Mouse (Mus musculus): ENCODE measurements at regions not wholly inside any gene's neighbourhood (a gene's known extent, or its start where the extent isn't known, plus 50 kb on each side); places are given as distances from the start of the nearest gene placed in this dataset.

GRCm38 (mm10) chr3:143565067-143565466, 640.0 kb downstream of the Lmo4 start:
- POLR2A ChIA-PET: interaction anchor here in 1 of 4 experiments (0.6 kb wide), 1 partner anchor 689 kb away, joined by 3 read pairs; no protein-coding TSS in a partner anchor
- CTCF ChIA-PET: no interaction called here

GRCm38 (mm10) chr3:143542811-143543210, 661.0 kb upstream of the Pkn2 start:
- ChIA-PET POLR2A (no interaction called here), CTCF (no interaction called here)

DNA sequence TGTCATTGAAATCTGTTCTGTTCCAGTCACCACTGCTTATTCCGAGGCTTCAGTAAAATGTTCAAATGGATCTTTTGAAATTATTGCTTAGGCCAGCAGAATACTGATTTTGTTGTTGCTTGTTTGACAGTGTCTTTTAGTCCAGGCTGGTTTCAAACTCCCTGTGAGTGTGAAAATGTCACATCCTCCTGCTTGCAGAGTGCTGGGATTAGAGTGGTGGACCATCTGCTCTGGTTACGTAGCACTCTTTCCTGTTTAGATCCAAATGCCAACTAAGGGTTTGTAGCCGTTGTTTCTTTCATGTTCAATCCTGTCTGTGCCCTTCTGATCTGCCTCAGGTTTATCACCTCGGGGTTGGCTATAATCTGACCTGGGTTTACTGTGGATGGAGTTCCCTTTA, 646.2 kb upstream of the Pkn2 start:
- CTCF ChIA-PET: no interaction called here
- POLR2A ChIA-PET: no interaction called here

GRCm38 (mm10) chr3:143527274-143527673, 645.5 kb upstream of the Pkn2 start:
- CTCF ChIA-PET: no interaction called here
- POLR2A ChIA-PET: no interaction called here

- ChIA-PET POLR2A (no interaction called here), CTCF (no interaction called here)
Measured at GRCm38 (mm10) chr3:143512517-143513249, 630.9 kb upstream of the Pkn2 start.

GRCm38 (mm10) chr3:143509531-143509930, 627.7 kb upstream of the Pkn2 start:
- POLR2A ChIA-PET: no interaction called here
- CTCF ChIA-PET: no interaction called here

DNA sequence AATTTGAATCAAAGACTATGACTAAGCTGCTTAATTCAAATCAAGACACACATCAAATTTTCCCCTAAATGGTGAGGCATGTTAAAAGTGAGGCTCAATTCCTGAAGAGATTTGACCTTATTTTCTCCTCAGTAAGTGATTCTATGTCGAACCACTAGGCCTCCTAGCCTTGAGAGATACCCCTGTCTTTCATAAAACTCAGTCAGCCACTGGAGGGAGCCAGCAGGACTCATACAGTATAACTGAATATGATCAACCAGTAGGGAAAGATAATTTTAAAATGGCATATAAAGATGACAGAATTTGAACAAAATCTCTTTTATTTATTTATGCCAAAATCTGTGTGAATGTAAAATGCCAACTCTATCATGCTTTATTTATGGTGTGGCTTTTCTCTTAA, 626.5 kb upstream of the Pkn2 start:
- ChIA-PET POLR2A (no interaction called here), CTCF (no interaction called here)

DNA sequence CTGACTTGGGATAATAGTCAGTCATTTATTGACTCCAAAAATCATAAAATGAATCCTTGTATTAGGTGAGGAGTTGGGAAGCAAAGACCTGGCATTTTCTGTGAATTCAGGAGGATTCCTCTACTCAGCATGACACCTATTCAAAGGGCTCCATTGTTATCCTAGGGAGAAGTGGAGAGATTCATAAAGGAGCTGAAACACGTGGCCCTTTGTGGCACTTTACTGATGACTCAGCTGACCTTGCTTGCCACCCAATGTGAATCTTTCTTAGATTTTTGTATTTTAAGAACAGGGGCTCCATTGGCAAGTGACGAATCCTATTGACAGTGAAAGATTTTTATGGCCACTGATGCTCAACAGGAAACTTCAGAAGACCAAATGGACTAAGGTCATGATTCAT, 619.2 kb upstream of the Pkn2 start:
- ChIA-PET POLR2A (no interaction called here), CTCF (no interaction called here)

DNA sequence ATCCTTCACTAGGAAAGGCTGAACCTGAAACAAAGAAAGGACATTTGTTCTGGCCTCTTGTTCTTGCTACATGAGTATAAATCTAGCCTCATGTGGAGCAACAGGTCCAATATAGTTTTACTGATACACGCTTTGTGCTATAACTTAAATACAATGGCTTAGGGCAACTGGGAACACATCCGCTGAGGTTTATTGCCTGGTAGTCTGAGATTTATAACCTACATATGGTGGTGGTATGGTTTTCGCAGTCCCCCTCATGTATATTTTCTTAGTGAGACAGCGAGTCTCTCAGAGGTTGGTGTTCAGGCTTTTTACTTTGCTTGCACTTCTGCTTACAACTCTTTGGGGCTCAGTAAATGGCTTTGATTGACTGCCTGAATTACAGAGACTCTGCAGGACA, 613.6 kb upstream of the Pkn2 start:
- ChIA-PET POLR2A (no interaction called here), CTCF (no interaction called here)

DNA sequence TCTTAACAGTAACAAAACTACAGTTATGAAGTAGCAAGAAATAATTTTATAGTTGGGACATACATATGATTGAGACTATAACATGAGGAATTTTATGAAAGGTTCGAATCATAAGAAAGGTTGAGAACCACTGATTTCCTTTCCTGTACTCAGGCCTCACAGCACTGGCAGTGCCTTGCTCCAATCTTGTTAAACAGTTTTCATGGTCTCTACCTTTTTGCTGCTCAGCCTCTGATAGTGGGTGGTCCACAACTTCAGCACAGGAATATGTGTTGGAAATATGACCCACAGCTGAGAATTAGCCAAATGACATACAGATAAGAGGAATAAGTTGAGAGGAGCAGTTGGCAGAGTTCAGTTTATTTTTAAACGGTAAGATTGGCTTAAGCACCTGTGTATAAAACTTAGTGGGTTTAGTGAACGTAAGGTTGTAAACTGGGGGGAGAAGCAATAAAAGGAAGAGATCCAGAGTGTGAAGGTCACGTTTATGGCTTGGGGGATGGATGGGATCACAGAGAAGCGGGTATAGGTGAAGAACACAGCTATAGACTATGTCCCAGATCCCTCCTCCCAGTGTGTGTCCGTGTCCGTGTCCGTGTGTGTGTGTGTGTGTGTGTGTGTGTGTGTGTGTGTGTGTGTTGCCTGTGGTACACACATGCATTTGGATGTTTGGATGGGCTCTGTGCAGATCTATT, 596.3 kb upstream of the Pkn2 start:
- POLR2A ChIA-PET: no interaction called here
- CTCF ChIA-PET: no interaction called here

- ChIA-PET CTCF (no interaction called here), POLR2A (no interaction called here)
Measured at GRCm38 (mm10) chr3:143475461-143475860, 593.7 kb upstream of the Pkn2 start.

DNA sequence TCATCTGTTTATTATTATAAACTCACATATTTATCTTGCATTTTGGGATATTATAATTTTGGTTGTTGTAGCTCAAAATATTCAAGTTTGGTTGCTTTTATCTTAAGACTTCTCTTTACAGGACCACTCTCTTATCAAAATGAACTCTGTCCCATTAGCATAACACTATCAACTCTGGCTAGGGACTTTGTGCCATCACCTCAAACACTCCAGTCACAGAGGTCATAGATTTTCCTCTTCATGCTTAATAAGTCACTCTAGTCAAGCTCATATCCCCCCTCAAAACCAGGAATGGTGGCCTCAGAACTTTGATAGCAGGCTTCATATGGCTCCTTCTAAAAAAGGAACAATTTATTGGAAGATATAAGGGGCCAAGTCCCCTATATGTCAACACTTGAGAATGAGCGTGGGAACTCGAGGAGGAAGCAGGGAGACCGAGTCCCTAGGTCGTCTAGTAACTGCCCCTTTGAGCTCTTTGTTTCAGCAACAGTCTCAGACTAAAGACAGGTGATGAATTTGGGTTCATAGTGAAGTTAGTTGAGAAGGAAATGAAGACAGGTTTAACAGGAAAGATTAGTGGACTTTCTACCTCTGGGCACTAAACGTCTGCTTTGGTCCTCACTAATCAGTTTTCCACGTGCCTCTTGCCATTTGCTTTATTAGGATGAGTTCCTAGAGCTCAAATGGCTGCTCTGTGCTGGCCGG, 565.4 kb upstream of the Pkn2 start:
- ChIA-PET POLR2A (no interaction called here), CTCF (no interaction called here)

DNA sequence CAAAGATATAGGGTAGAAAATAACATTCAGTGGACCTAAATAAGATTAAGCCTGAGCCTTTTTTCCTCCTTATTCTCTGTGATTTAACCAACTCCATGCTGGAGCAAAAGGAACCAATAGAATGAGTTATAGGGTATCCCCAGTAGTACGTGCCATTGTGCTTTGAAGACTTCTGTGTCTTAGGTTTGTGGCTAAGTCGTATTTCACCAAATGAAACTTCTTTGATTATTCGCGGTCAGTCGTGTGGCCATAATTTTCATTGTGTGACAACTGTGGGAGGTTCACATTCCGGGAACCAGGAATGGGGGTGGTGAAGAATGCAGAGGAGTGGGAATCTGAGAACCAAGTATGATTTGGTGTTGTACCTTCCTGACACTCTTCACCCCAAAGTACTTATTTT, 535.6 kb upstream of the Pkn2 start:
- CTCF ChIA-PET: no interaction called here
- POLR2A ChIA-PET: no interaction called here

DNA sequence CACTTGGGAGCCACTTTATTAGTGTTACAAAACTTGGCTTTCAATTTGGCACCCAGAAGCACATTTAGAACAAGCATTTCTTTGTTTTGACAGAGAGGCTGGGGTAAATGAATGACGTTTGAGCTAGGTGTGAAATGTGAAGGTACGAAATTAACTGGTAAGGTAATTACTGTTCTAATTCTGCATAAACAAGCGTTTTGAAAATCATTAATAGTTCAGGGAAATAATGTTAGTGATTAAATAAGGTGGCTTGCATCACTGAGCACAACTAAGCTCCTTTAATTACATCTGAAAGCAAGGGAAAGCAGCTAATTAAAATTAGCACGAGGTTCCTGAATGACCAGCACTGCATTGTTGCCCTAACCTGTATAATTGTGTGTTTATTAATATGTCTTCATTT, 529.9 kb upstream of the Pkn2 start:
- POLR2A ChIA-PET: no interaction called here
- CTCF ChIA-PET: no interaction called here

DNA sequence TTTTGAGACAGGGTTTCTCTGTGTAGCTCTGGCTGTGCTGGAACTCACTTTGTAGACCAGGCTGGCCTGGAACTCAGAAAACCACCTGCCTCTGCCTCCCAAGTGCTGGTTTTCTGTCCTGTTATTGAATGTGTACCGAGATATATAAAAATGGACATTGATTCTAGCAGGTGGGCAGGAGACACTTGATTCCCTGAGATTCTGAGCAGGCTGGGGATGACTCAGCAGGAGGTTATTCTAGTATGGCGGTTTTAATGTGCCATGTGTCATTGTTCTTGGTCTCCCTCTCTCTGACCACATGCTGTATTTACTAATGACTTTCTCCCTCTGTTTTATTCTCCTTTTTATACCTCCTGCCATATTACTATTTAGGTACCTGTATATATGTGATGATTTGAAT, 517.2 kb upstream of the Pkn2 start:
- POLR2A ChIA-PET: no interaction called here
- CTCF ChIA-PET: no interaction called here

DNA sequence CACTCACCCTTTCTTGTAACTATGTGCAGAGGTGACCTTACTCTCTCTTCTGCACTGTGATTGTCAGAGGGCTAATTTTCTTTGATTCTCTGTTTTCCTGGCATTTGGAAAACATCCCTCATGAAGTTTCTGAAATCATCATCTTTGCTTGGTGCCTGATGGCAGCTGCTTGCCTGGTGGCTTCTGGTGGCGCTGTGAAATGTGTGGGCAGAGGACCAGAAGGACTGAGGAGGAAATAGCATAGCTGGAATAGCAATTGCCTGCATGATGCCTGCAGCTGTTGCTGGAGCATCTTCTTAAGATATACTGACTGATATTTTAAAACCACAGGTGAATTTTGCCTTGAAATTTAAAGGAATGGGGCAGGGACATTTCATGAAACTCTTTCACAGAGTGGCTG, 502.6 kb upstream of the Pkn2 start:
- POLR2A ChIA-PET: no interaction called here
- CTCF ChIA-PET: no interaction called here

DNA sequence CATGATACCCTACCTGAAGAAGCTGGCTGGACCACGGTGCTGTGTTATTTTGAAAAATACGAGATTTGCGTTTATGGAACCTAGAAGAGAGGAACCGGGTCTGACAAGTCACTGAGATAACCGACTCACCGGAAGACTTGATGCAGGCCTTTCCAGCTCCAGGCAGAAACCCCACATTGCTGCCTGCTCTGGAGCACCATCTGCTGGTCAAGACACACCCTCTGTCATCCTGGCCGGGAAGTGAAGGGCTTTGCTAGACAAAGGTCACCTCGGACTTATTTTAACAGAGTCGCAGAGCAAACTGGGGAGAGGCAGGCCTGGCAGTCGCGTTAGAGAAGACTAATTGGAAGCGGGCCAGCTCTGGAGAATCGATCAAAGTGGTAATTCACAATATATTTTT, 497.4 kb upstream of the Pkn2 start:
- POLR2A ChIA-PET: no interaction called here
- CTCF ChIA-PET: interaction anchor here in 2 of 4 experiments (0.5 to 0.6 kb wide), 3 partner anchors 21 to 889 kb away, joined by 3 to 6 read pairs (median 3); no protein-coding TSS in a partner anchor

DNA sequence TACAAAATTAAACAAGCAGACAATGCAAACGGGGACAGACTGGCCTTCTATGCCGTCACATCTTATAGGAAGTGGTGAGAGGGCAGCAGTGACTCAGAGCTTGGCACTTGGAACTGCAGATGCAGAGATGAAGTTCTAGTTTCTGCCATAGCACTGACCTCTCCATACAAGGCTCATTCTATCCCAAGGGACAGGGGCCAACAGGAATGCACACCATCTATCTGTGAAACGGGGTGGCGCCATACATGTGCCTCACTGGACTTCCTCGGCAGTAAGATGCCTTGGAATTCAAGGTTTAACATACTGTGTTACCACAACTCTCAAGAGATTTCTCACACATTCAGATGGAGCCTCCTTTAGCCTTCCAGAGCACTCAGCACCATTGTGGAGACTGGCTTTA, 495.6 kb upstream of the Pkn2 start:
- POLR2A ChIA-PET: no interaction called here

DNA sequence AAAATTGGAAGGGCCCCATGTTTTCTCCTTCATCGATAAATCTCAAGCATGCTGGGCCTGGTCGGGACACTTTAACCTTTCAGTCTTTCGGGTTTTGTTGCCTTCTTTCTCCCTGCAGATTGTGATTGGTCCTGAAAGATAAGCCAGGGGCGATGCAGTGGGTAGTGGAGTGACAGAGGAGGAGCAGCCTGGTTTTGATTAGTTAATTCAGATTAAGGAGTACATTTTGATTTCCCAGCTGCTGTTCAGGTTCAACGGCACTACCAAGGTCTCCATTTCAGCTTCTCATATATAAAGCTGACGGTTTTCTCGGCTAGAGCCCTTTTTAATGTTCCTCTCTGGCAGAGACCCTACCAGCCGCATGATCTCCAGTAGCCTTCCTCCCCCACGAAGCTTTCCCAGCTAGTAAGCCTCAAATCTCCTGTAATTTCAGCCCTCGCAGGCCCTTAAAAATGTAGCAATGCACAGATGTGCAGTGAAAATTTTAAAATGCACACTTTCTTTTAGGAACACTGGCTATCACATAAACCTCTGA, 493.8 kb upstream of the Pkn2 start:
- POLR2A ChIA-PET: no interaction called here
- CTCF ChIA-PET: interaction anchor here in 1 of 4 experiments (0.6 kb wide), 1 partner anchor 815 kb away, joined by 3 read pairs; no protein-coding TSS in a partner anchor

More for the DNA sequence above, 495.6 kb upstream of the Pkn2 start:
- CTCF ChIA-PET: no interaction called here

DNA sequence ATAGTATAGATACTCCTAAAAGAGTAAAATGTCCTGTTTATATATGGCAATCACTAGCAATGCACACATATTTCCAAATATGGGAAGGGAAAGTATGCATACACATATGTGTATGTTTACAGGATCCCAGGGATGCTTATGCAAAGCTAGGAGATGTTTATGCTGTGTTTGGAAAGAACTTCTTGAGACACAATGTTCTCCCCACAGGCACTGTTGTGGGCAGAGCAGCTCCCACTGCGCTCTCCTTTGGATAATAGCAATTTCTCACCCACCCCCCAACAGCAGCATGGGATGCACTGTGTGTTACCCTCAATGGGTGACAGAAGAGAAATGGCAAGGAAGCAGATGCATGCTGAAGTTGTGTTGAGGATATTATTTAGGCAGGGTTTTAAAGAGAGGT, 491.7 kb upstream of the Pkn2 start:
- POLR2A ChIA-PET: interaction anchor here in 1 of 4 experiments (1.3 kb wide), 1 partner anchor 11 kb away, joined by 3 read pairs; no protein-coding TSS in a partner anchor
- CTCF ChIA-PET: no interaction called here

- POLR2A ChIA-PET: no interaction called here
Measured at GRCm38 (mm10) chr3:143369002-143369401, 487.2 kb upstream of the Pkn2 start.

More at GRCm38 (mm10) chr3:143369002-143369401, 487.2 kb upstream of the Pkn2 start:
- CTCF ChIA-PET: interaction anchor here in 1 of 4 experiments (0.7 kb wide), 1 partner anchor 190 kb away, joined by 3 read pairs; no protein-coding TSS in a partner anchor
